Mouse (Mus musculus) MEL (cell line): ENCODE results near the gene Tctn3. TPM values are rescaled to one million over a fixed set of nuclear protein-coding genes. Genes with fewer than 3 reads are reported as not detected.
A peak's percentile ranks its signal among the peaks of the same experiment; 100 is the strongest.

Source experiments
- DNase-seq: peaks from one replicate; pipeline ENCODE4 v3.0.0; 2011; ENCODE audit warnings: low read depth, low spot score
- H3K27ac ChIP-seq: 2 replicates; pipeline ENCODE4 v1.5.1; 2012; ENCODE audit warnings: low read depth, mild to moderate bottlenecking, control low read depth, low read length, moderate library complexity; ENCODE audit not compliant: control insufficient read depth
- H3K27me3 ChIP-seq, 2 experiments: fragments of 150-350 bp in 1 of 2; sonication (generic) in 1 of 2; 2 replicates each; pipeline ENCODE4 v1.6.1; 2012; ENCODE audit warnings: low read length in 2 of 2, mild to moderate bottlenecking in 2 of 2, improper control_type of control experiment in 1 of 2, moderate library complexity in 1 of 2; ENCODE audit not compliant: insufficient read depth in 2 of 2, control insufficient read depth in 1 of 2
- H3K36me3 ChIP-seq, 2 experiments: 2 replicates each; pipeline ENCODE4 v1.6.1; 2012 to 2014; ENCODE audit warnings: low read length in 2 of 2, improper control_type of control experiment in 1 of 2, inconsistent platforms in 1 of 2, mild to moderate bottlenecking in 1 of 2; ENCODE audit not compliant: insufficient read depth in 2 of 2, control insufficient read depth in 1 of 2
- H3K4me1 ChIP-seq, 2 experiments: fragments of 150-350 bp in 1 of 2; sonication (generic) in 1 of 2; 2 replicates each; pipeline ENCODE4 v1.6.1; 2012; ENCODE audit warnings: low read length in 2 of 2, improper control_type of control experiment in 1 of 2, mild to moderate bottlenecking in 1 of 2; ENCODE audit not compliant: insufficient read depth in 2 of 2, control insufficient read depth in 1 of 2
- H3K4me3 ChIP-seq, 2 experiments: fragments of 150-350 bp in 1 of 2; sonication (generic) in 1 of 2; 2 replicates each; pipeline ENCODE4 v1.5.1; 2012; ENCODE audit warnings: low read depth in 2 of 2, low read length in 2 of 2, mild to moderate bottlenecking in 2 of 2, moderate library complexity in 2 of 2, control low read depth in 1 of 2, improper control_type of control experiment in 1 of 2; ENCODE audit not compliant: control insufficient read depth in 1 of 2, insufficient read depth in 1 of 2
- H3K79me2 ChIP-seq: 2 replicates; pipeline ENCODE4 v1.6.1; 2012; ENCODE audit warnings: mild to moderate bottlenecking, low read length, moderate library complexity; ENCODE audit not compliant: control insufficient read depth, poor library complexity, insufficient read depth
- H3K9ac ChIP-seq: 2 replicates; pipeline ENCODE4 v1.6.1; 2012; ENCODE audit warnings: low read depth, mild to moderate bottlenecking, control low read depth, low read length, moderate library complexity; ENCODE audit not compliant: control insufficient read depth, poor library complexity, severe bottlenecking
- H3K9me3 ChIP-seq: fragments of 150-350 bp; sonication (generic); replicated peaks from 2 replicates; pipeline ENCODE4 v1.6.1; 2012; ENCODE audit warnings: mild to moderate bottlenecking, low read length, improper control_type of control experiment, moderate library complexity; ENCODE audit not compliant: insufficient read depth
- CHD1 ChIP-seq: IDR thresholded peaks from 2 replicates; pipeline ENCODE4 v1.6.1; 2012; ENCODE audit warnings: low read depth, mild to moderate bottlenecking, inconsistent platforms, low read length, improper control_type of control experiment
- CTCF ChIP-seq, 3 experiments: IDR thresholded peaks in 2 of 3; conservative IDR thresholded peaks in 1 of 3; 2 replicates each; pipeline ENCODE4 v1.5.1; 2011 to 2012; ENCODE audit warnings: low read length in 3 of 3, low read depth in 2 of 3, mild to moderate bottlenecking in 2 of 3, improper control_type of control experiment in 1 of 3, inconsistent platforms in 1 of 3, mixed read lengths in 1 of 3, moderate library complexity in 1 of 3; ENCODE audit not compliant: control insufficient read depth in 1 of 3, insufficient read depth in 1 of 3, poor library complexity in 1 of 3, severe bottlenecking in 1 of 3
- E2F4 ChIP-seq: IDR thresholded peaks from 2 replicates; pipeline ENCODE4 v1.6.1; 2011; ENCODE audit warnings: low read depth, low read length, improper control_type of control experiment, borderline replicate concordance
- ELF1 ChIP-seq: IDR thresholded peaks from 2 replicates; pipeline ENCODE4 v1.6.1; 2014; ENCODE audit warnings: low read depth, mild to moderate bottlenecking, inconsistent platforms, low read length, improper control_type of control experiment, moderate library complexity
- ETS1 ChIP-seq: IDR thresholded peaks from 2 replicates; pipeline ENCODE4 v1.6.1; 2012; ENCODE audit warnings: low read depth, mild to moderate bottlenecking, inconsistent platforms, low read length, improper control_type of control experiment, moderate library complexity
- GATA1 ChIP-seq: IDR thresholded peaks from 2 replicates; pipeline ENCODE4 v1.6.1; 2011; ENCODE audit warnings: low read depth, low read length, improper control_type of control experiment
- HCFC1 ChIP-seq: IDR thresholded peaks from 2 replicates; pipeline ENCODE4 v1.6.1; 2012; ENCODE audit warnings: low read depth, mild to moderate bottlenecking, inconsistent platforms, low read length, improper control_type of control experiment, moderate library complexity
- MAFK ChIP-seq: IDR thresholded peaks from 2 replicates; pipeline ENCODE4 v1.6.1; 2011; ENCODE audit warnings: low read depth, mild to moderate bottlenecking, low read length, improper control_type of control experiment, borderline replicate concordance
- MAZ ChIP-seq: IDR thresholded peaks from 2 replicates; pipeline ENCODE4 v1.6.1; 2012; ENCODE audit warnings: low read depth, mild to moderate bottlenecking, inconsistent platforms, low read length, improper control_type of control experiment
- MEF2A ChIP-seq: IDR thresholded peaks from 2 replicates; pipeline ENCODE4 v1.6.1; 2014; ENCODE audit warnings: low read depth, mild to moderate bottlenecking, inconsistent platforms, low read length, improper control_type of control experiment; ENCODE audit not compliant: poor library complexity, insufficient replicate concordance, severe bottlenecking; ENCODE audit errors: extremely low read depth
- MXI1 ChIP-seq: IDR thresholded peaks from 2 replicates; pipeline ENCODE4 v1.6.1; 2011; ENCODE audit warnings: mild to moderate bottlenecking, low read depth, low read length, improper control_type of control experiment
- MYB ChIP-seq: IDR thresholded peaks from 2 replicates; pipeline ENCODE4 v1.6.1; 2011; ENCODE audit warnings: mild to moderate bottlenecking, low read depth, low read length, improper control_type of control experiment
- MYC ChIP-seq: IDR thresholded peaks from 2 replicates; pipeline ENCODE4 v1.6.1; 2011; ENCODE audit warnings: low read depth, mild to moderate bottlenecking, low read length, improper control_type of control experiment, moderate library complexity
- NELFE ChIP-seq: IDR thresholded peaks from 2 replicates; pipeline ENCODE4 v1.6.1; 2011; ENCODE audit warnings: low read depth, low read length, improper control_type of control experiment
- NRF1 ChIP-seq: IDR thresholded peaks from 2 replicates; pipeline ENCODE4 v1.6.1; 2014; ENCODE audit warnings: low read depth, mild to moderate bottlenecking, inconsistent platforms, low read length, improper control_type of control experiment, moderate library complexity; ENCODE audit not compliant: poor library complexity, insufficient read depth, severe bottlenecking
- POLR2A ChIP-seq, 2 experiments: IDR thresholded peaks; 2 replicates each; pipeline ENCODE4 v1.6.1; 2011 to 2012; ENCODE audit warnings: low read length in 2 of 2, mild to moderate bottlenecking in 2 of 2, control low read depth in 1 of 2, improper control_type of control experiment in 1 of 2, low read depth in 1 of 2, moderate library complexity in 1 of 2; ENCODE audit not compliant: control insufficient read depth in 1 of 2, insufficient read depth in 1 of 2, poor library complexity in 1 of 2
- POLR2AphosphoS2 ChIP-seq: IDR thresholded peaks from 2 replicates; pipeline ENCODE4 v1.6.1; 2011; ENCODE audit warnings: low read length, improper control_type of control experiment
- RAD21 ChIP-seq: IDR thresholded peaks from 2 replicates; pipeline ENCODE4 v1.6.1; 2011; ENCODE audit warnings: mild to moderate bottlenecking, low read depth, low read length, improper control_type of control experiment
- RCOR1 ChIP-seq: IDR thresholded peaks from 2 replicates; pipeline ENCODE4 v1.6.1; 2012; ENCODE audit warnings: low read depth, mild to moderate bottlenecking, inconsistent platforms, low read length, improper control_type of control experiment
- SIN3A ChIP-seq: IDR thresholded peaks from 2 replicates; pipeline ENCODE4 v1.6.1; 2012; ENCODE audit warnings: low read length, improper control_type of control experiment, inconsistent platforms
- SMC3 ChIP-seq: IDR thresholded peaks from 2 replicates; pipeline ENCODE4 v1.6.1; 2011; ENCODE audit warnings: low read depth, low read length, improper control_type of control experiment
- TAL1 ChIP-seq: IDR thresholded peaks from 2 replicates; pipeline ENCODE4 v1.6.1; 2012; ENCODE audit warnings: mild to moderate bottlenecking, inconsistent platforms, low read length, moderate library complexity, mixed read lengths
- USF1 ChIP-seq: IDR thresholded peaks from 2 replicates; pipeline ENCODE4 v1.6.1; 2014; ENCODE audit warnings: low read depth, mild to moderate bottlenecking, inconsistent platforms, low read length, improper control_type of control experiment, moderate library complexity
- USF2 ChIP-seq, 2 experiments: IDR thresholded peaks; 2 replicates each; pipeline ENCODE4 v1.6.1; 2011 to 2012; ENCODE audit warnings: improper control_type of control experiment in 2 of 2, low read length in 2 of 2, borderline replicate concordance in 1 of 2, inconsistent platforms in 1 of 2, low read depth in 1 of 2, mild to moderate bottlenecking in 1 of 2; ENCODE audit not compliant: insufficient read depth in 1 of 2
- ZMIZ1 ChIP-seq: IDR thresholded peaks from 2 replicates; pipeline ENCODE4 v1.6.1; 2012; ENCODE audit warnings: low read depth, mild to moderate bottlenecking, inconsistent platforms, low read length, improper control_type of control experiment, moderate library complexity
- ZNF384 ChIP-seq: IDR thresholded peaks from 2 replicates; pipeline ENCODE4 v1.6.1; 2012; ENCODE audit warnings: low read depth, mild to moderate bottlenecking, inconsistent platforms, low read length, improper control_type of control experiment
- polyA plus RNA-seq, 2 experiments: library from polyadenylated mRNA; stranded (reverse) in 1 of 2; unstranded in 1 of 2; fragments of >175 nt in 1 of 2; fragments of >200 nt in 1 of 2; gene quantifications; 2 replicates each; pipeline versions ENCODE4 v1.2.1 to v1.2.4; 2012; ENCODE audit warnings: low replicate concordance in 2 of 2, low read depth in 1 of 2; ENCODE audit not compliant: insufficient read length in 2 of 2, insufficient read depth in 1 of 2, missing spikeins in 1 of 2
- total RNA-seq: library from RNA; depleted of rRNA; stranded (reverse); fragments of 300-350 nt; gene quantifications from 2 replicates; pipeline ENCODE4 v1.2.3, GENCODE M21; 2012; rRNA removed

The Tctn3 gene
- total RNA-seq, result 2.9 and 3.6 TPM in 2 replicates
- polyA plus RNA-seq, result 1 to 10 TPM in 1 of 2 experiments, not detected in 1; 6.2 TPM

DNA sequence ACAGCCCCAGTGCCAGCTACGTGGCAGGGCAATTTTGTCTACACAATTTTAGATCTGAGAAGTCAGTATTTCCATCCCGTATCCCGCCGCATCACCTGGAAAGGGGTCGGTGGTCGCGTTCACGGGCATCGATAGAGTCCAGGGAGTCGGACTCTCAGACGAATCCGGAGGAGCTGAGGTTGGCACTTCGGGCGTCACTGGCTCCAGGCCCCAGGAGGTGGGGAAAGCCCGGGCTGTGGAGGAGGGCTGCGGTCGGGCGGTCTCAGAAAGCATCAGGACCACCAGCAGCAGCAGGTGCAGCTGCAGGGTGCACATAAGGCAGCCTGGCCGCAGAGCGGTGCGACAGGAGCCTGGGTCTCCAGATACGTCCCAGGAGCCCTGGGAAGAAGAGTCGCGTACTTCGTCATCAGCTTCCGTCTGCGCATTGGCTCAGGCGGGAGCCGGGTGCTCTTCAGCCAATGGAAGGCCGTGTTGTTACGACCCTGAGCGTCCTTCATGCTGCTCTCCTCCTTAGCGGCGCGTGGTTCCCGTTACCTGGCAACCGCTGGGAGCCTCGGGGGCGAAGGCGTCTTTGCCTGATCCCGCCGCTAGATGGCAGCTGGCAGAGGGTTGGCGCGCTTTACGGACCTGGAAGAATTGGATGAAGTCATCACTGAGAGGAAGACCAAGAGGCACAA, at the start of gene Tctn3, which contains the start of gene Entpd1:
Gene Tctn3, minus strand, starts transcription at position 404 of the 677 bp plus-strand sequence.
Gene Entpd1, plus strand, starts transcription at position 537 of the 677 bp plus-strand sequence.
- Histone ChIP-seq H3K79me2 (peaks cover 1% of the 10 kb centered on the region; the same call in 1 of the 2 replicates), H3K4me1 (0 out of 4 replicates have a peak, but pooled peaks cover 0 to 3% of the 10 kb centered on the region in 2 experiments), H3K9me3 (no peaks in the 10 kb centered on the region), H3K27me3 (peaks cover 2 to 13% of the 10 kb centered on the region in 2 experiments), H3K36me3 (peaks cover 0 to 3% of the 10 kb centered on the region in 2 experiments; a peak in 1 of 4 replicates), H3K4me3 (peak within 1 kb of the TSS; percentile 66 to 94), H3K27ac (no peak within 1 kb of the TSS), H3K9ac (peak within 1 kb of the TSS; percentile 77)
- DNase-seq, result peak; percentile 98
- TF ChIP-seq GATA1, result no peak
- TF ChIP-seq POLR2AphosphoS2, result no peak
- 0 out of 2 replicates have a peak, but pooled peaks have one; percentile 47 for TF ChIP-seq E2F4
- peak; percentile 8; the same call in 1 of the 2 replicates for TF ChIP-seq ETS1
- TF ChIP-seq ELF1, result peak; percentile 59
- peak; percentile 95 for TF ChIP-seq MXI1
- TF ChIP-seq MYC, result 0 out of 2 replicates have a peak, but pooled peaks have one; percentile 19
- no peak for TF ChIP-seq RCOR1
- no peak for TF ChIP-seq ZNF384
- TF ChIP-seq MAFK, result no peak
- peak; percentile 63 for TF ChIP-seq RAD21
- TF ChIP-seq USF1, result peak; percentile 35; the same call in 1 of the 2 replicates
- TF ChIP-seq NRF1, result peak; percentile 42; the same call in 1 of the 2 replicates
- peak; percentile 99 for TF ChIP-seq SIN3A
- TF ChIP-seq HCFC1, result peak; percentile 84
- peak; percentile 90 for TF ChIP-seq SMC3
- no peak for TF ChIP-seq USF2 (IDR thresholded peaks at IDR 0.05; ENCODE audit: borderline replicate concordance in 1 of 2, insufficient read depth in 1 of 2, low read depth in 1 of 2, low read length in 2 of 2)
- peak; percentile 60 to 63; a peak in 2 of 4 replicates for TF ChIP-seq POLR2A (IDR thresholded peaks at IDR 0.05; ENCODE audit: control insufficient read depth in 1 of 2, insufficient read depth in 1 of 2, low read depth in 1 of 2, low read length in 2 of 2, poor library complexity in 1 of 2)
- TF ChIP-seq MYB, result no peak
- peak; percentile 74 to 96 (median 94); a peak in 5 of 6 replicates for TF ChIP-seq CTCF (IDR thresholded peaks at IDR 0.05 in 2 of 3, conservative IDR thresholded peaks at IDR 0.05 in 1 of 3; ENCODE audit: control insufficient read depth in 1 of 3, insufficient read depth in 1 of 3, low read depth in 2 of 3, low read length in 3 of 3, poor library complexity in 1 of 3, severe bottlenecking in 1 of 3)
- TF ChIP-seq CHD1, result no peak
- TF ChIP-seq MEF2A, result no peak
- no peak for TF ChIP-seq ZMIZ1
- peak; percentile 19; the same call in 1 of the 2 replicates for TF ChIP-seq MAZ
- peak; percentile 12; the same call in 1 of the 2 replicates for TF ChIP-seq TAL1
- peak; percentile 52 for TF ChIP-seq NELFE
